Mouse (Mus musculus) heart, embryonic 12.5 days (tissue): Measurements from ENCODE around the gene Rbm42. TPM values are rescaled to one million over a fixed set of nuclear protein-coding genes. Genes with fewer than 3 reads are reported as not detected.

Source experiments
- ATAC-seq: fragments of 200-750 bp; cut with Nextera tagmentation; 2 replicates; pipeline ENCODE4 v1.8.0; 2017; ENCODE audit warnings: moderate TSS enrichment, moderate library complexity; ENCODE audit not compliant: insufficient number of reproducible peaks, low FRiP score
- H3K27ac ChIP-seq: fragments of 300-500 bp; sonication (generic); 2 replicates; pipeline ENCODE4 v1.5.1; 2016; ENCODE audit warnings: mild to moderate bottlenecking, moderate library complexity; ENCODE audit not compliant: poor library complexity, severe bottlenecking
- H3K27me3 ChIP-seq: fragments of 300-500 bp; sonication (generic); replicated peaks from 2 replicates; pipeline ENCODE4 v1.6.1; 2016; ENCODE audit warnings: mild to moderate bottlenecking, moderate library complexity
- H3K36me3 ChIP-seq: fragments of 300-500 bp; sonication (generic); 2 replicates; pipeline ENCODE4 v1.6.1; 2016; ENCODE audit warnings: mild to moderate bottlenecking, moderate library complexity
- H3K4me1 ChIP-seq: fragments of 300-500 bp; sonication (generic); replicated peaks from 2 replicates; pipeline ENCODE4 v1.6.1; 2016; ENCODE audit warnings: mild to moderate bottlenecking
- H3K4me2 ChIP-seq: fragments of 300-500 bp; sonication (generic); 2 replicates; pipeline ENCODE4 v1.6.1; 2016; ENCODE audit warnings: mild to moderate bottlenecking, moderate library complexity
- H3K4me3 ChIP-seq: fragments of 300-500 bp; sonication (generic); 2 replicates; pipeline ENCODE4 v1.5.1; 2016; ENCODE audit warnings: mild to moderate bottlenecking
- H3K9ac ChIP-seq: fragments of 300-500 bp; sonication (generic); 2 replicates; pipeline ENCODE4 v1.6.1; 2016; ENCODE audit warnings: mild to moderate bottlenecking, moderate library complexity
- H3K9me3 ChIP-seq: fragments of 300-500 bp; sonication (generic); replicated peaks from 2 replicates; pipeline ENCODE4 v1.6.1; 2016; ENCODE audit warnings: mild to moderate bottlenecking, moderate library complexity
- WGBS: fragments of 180-500 bp; shearing (Covaris S2); methylation state at CpG from one replicate; pipeline ENCODE4 v1.1.7; 2016; 5-methylcytosine and 5-hydroxymethylcytosine counted together
- polyA plus RNA-seq: library from polyadenylated mRNA; unstranded; fragments of >200 nt; fragmentation: Nextera tagmentation; extraction: Ambion mirVana; gene quantifications from 2 replicates; pipeline ENCODE4 v1.2.1, GENCODE M21; 2016

The Rbm42 gene
- polyA plus RNA-seq, 1 experiment from 2014 or later, result 96.5 TPM

DNA sequence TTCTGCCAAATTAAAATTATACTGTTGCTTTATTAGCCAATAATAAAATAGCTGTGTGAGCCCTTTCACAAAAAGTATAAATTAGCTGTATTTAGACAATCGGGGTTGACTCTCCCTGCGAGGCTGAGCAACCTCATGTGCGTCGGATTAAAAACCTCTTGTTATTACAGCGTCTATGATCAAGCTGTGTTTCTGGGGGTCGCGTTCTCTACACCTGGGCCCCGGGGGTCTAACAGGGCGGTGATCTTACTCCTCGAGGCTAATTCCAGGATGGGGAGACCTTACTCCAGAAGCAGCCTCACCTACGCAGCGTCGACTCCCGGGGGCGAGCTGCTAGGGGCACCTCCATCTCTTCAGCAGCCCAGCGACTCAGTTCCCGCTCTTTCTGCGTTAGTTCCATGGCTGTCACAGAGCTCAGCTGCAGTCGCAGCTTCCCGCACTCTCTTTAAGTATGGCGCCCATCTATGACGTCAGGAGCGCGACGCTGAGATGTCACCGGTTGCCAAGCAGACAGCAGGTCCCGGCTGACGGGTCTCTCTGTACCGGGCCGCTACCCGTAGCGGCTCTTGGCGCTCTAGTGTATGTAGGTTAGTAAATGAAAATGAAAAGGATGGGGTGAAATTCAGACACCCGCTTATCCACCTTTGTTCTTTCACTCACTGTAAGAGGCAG, 14.5 kb upstream of the Rbm42 start, which contains the start of gene Haus5:
Haus5 (minus strand) TSS at position 466 of the 672 bp plus-strand sequence.
- H3K27ac ChIP-seq, result peak within 1 kb of the TSS; percentile 56
- no peaks in the 10 kb centered on the region for H3K9me3 ChIP-seq
- WGBS, result under 1% methylated on average over 34 of the region's 34 CpGs

DNA sequence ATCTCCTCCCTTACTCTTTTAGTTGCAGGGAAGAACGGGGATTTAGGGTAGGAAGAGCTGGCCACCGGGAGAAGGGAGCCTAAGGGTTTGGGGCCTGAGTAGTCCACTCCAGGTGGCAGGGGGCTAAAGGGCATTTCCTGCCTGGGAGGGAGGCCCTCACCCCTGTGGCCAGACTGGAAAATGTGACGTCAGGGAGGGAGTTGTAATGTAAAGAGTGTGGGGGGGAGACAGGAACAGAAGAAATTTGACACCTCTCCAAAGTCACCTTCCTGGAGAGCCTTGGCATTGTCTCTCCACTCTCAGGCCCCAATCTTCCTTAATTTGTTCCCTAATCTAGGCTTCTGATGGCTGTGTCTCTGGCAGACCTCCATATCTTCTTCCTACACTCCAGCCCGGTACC, 11.0 kb downstream of the Rbm42 start:
- H3K36me3 ChIP-seq, result peaks cover 42% of the 10 kb centered on the region
- H3K4me1 ChIP-seq, result peaks cover 30% of the 10 kb centered on the region
- peaks cover 19% of the 10 kb centered on the region for H3K27me3 ChIP-seq
- H3K4me2 ChIP-seq, result no peak overlapping the region
- WGBS, result 4% methylated on average over 4 of the region's 4 CpGs
- no peak overlapping the region for H3K9ac ChIP-seq
- no peak overlapping the region for H3K4me3 ChIP-seq
- peak overlapping the region; percentile 55 for H3K27ac ChIP-seq
- 0 out of 2 replicates have a peak, but pooled peaks have one; percentile 16 for ATAC-seq
- H3K9me3 ChIP-seq, result no peaks in the 10 kb centered on the region

More for the DNA sequence above, 14.5 kb upstream of the Rbm42 start, which contains the start of gene Haus5:
- Histone ChIP-seq H3K4me1 (0 out of 2 replicates have a peak, but pooled peaks cover 8% of the 10 kb centered on the region), H3K9ac (peak within 1 kb of the TSS; percentile 93), H3K4me3 (peak within 1 kb of the TSS; percentile 95), H3K27me3 (no peaks in the 10 kb centered on the region; the same call in 1 of the 2 replicates), H3K36me3 (peaks cover 23% of the 10 kb centered on the region), H3K4me2 (peak within 1 kb of the TSS; percentile 94)
- peak; percentile 87 for ATAC-seq

DNA sequence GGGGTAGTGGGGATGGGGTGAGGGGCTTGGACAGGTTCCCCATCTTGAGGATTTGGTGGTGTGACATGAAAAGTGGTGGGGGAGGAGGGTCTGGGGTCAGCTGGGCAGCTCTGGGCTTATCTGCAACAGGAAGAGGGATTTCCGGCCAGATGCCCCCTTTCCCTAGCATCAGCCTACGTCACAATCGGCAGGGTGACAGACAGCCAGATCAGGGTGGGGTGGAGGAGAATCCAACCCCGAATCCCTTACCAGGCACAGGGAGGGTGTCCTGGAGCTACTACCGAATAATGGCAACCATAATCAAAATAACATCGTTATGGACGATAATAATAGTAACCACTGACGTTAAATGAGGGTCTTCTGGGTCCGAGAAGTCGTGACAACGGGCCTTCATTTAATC, 13.7 kb downstream of the Rbm42 start:
- Histone ChIP-seq H3K4me2 (peak overlapping the region; percentile 41), H3K4me1 (peaks cover 35% of the 10 kb centered on the region), H3K9me3 (no peaks in the 10 kb centered on the region), H3K27ac (no peak overlapping the region), H3K36me3 (peaks cover 15% of the 10 kb centered on the region), H3K27me3 (peaks cover 46% of the 10 kb centered on the region), H3K4me3 (no peak overlapping the region), H3K9ac (no peak overlapping the region)
- ATAC-seq, result no peak
- WGBS, result 15% methylated on average over 11 of the region's 11 CpGs

GRCm38 (mm10) chr7:30635752-30636151, 14.4 kb downstream of the Rbm42 start, which contains the start of gene Etv2:
Gene Etv2, minus strand, starts transcription at chr7:30635852.
- Histone ChIP-seq H3K4me3 (peak within 1 kb of the TSS; percentile 19), H3K36me3 (peaks cover 9% of the 10 kb centered on the region), H3K4me1 (peaks cover 35% of the 10 kb centered on the region), H3K27me3 (peaks cover 48% of the 10 kb centered on the region), H3K9ac (peak within 1 kb of the TSS; percentile 1; the same call in 1 of the 2 replicates), H3K4me2 (peak within 1 kb of the TSS; percentile 54), H3K9me3 (no peaks in the 10 kb centered on the region), H3K27ac (no peak within 1 kb of the TSS)
- 5% methylated on average over 5 of the region's 5 CpGs for WGBS
- no peak for ATAC-seq

GRCm38 (mm10) chr7:30634621-30635020, 15.5 kb downstream of the Rbm42 start:
- Histone ChIP-seq H3K4me3 (peak overlapping the region; percentile 19), H3K36me3 (no peaks in the 10 kb centered on the region), H3K9me3 (no peaks in the 10 kb centered on the region), H3K27me3 (peaks cover 52% of the 10 kb centered on the region), H3K4me2 (peak overlapping the region; percentile 54), H3K4me1 (peaks cover 31% of the 10 kb centered on the region), H3K27ac (no peak overlapping the region), H3K9ac (peak overlapping the region; percentile 1; the same call in 1 of the 2 replicates)
- ATAC-seq, result peak; percentile 58; the same call in 1 of the 2 replicates
- under 1% methylated on average over 20 of the region's 20 CpGs for WGBS

- peak overlapping the region; percentile 19 for H3K4me3 ChIP-seq
- peaks cover 24% of the 10 kb centered on the region for H3K4me1 ChIP-seq
- H3K27me3 ChIP-seq, result peaks cover 57% of the 10 kb centered on the region
- no peak overlapping the region for H3K27ac ChIP-seq
- no peaks in the 10 kb centered on the region for H3K9me3 ChIP-seq
- H3K4me2 ChIP-seq, result peak overlapping the region; percentile 54
- WGBS, result 14% methylated on average over 27 of the region's 27 CpGs
- no peaks in the 10 kb centered on the region for H3K36me3 ChIP-seq
- ATAC-seq, result no peak
- H3K9ac ChIP-seq, result peak overlapping the region; percentile 1; the same call in 1 of the 2 replicates
These were observed 16.2 kb downstream of the Rbm42 start for GRCm38 (mm10) chr7:30633762-30634412.

DNA sequence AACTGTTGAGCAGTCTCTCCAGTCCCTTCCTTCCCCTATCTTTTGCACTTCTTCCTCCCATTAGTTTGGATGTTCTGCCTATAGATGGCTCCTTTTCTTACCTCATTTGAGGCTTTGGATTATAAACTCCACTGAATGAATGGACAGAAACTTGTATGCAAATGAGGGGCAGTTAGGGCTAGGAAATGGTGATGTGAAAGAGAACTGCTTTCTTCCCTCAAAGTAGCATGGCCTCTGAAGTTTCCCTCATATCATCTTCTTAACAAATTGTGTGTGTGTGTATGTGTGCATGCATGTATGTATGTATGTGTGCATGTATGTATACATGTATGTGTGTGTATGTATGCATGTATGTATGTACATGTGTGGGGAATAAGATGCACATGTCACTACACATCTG, 21.1 kb downstream of the Rbm42 start:
- Histone ChIP-seq H3K36me3 (peaks cover 7% of the 10 kb centered on the region), H3K4me2 (no peak overlapping the region), H3K27me3 (peaks cover 37% of the 10 kb centered on the region), H3K27ac (no peak overlapping the region), H3K4me1 (peaks cover 16% of the 10 kb centered on the region), H3K9ac (no peak overlapping the region), H3K9me3 (no peaks in the 10 kb centered on the region), H3K4me3 (no peak overlapping the region)
- ATAC-seq, result no peak

GRCm38 (mm10) chr7:30626647-30627046, 23.5 kb downstream of the Rbm42 start:
- Histone ChIP-seq H3K27me3 (peaks cover 14% of the 10 kb centered on the region), H3K9ac (no peak overlapping the region), H3K9me3 (no peaks in the 10 kb centered on the region), H3K36me3 (peaks cover 30% of the 10 kb centered on the region), H3K4me2 (peak overlapping the region; percentile 57; the same call in 1 of the 2 replicates), H3K4me3 (no peak overlapping the region; the same call in 1 of the 2 replicates), H3K27ac (no peak overlapping the region), H3K4me1 (peaks cover 22% of the 10 kb centered on the region)
- ATAC-seq, result no peak
- 77% methylated on average over 5 of the region's 5 CpGs for WGBS

- H3K9ac ChIP-seq, result peak within 1 kb of the TSS; percentile 94
- peak within 1 kb of the TSS; percentile 93 for H3K4me3 ChIP-seq
- peaks cover 37% of the 10 kb centered on the region for H3K36me3 ChIP-seq
- ATAC-seq, result peak; percentile 91
- peak within 1 kb of the TSS; percentile 85 for H3K27ac ChIP-seq
- peaks cover 26% of the 10 kb centered on the region for H3K4me1 ChIP-seq
- H3K9me3 ChIP-seq, result no peaks in the 10 kb centered on the region
- H3K27me3 ChIP-seq, result 0 out of 2 replicates have a peak, but pooled peaks cover 9% of the 10 kb centered on the region
- H3K4me2 ChIP-seq, result peak within 1 kb of the TSS; percentile 90
- WGBS, result 1% methylated on average over 44 of the region's 44 CpGs
These were observed 24.4 kb downstream of the Rbm42 start, which contains the start of gene Cox6b1 for GRCm38 (mm10) chr7:30625530-30626384. Gene Cox6b1, minus strand, starts transcription at chr7:30626151.

- peaks cover 77% of the 10 kb centered on the region for H3K36me3 ChIP-seq
- no peak for ATAC-seq
- H3K27me3 ChIP-seq, result no peaks in the 10 kb centered on the region
- no peaks in the 10 kb centered on the region for H3K9me3 ChIP-seq
- H3K4me1 ChIP-seq, result peaks cover 16% of the 10 kb centered on the region
- 87% methylated on average over 3 of the region's 3 CpGs for WGBS
- no peak overlapping the region for H3K9ac ChIP-seq
- H3K4me2 ChIP-seq, result no peak overlapping the region
- no peak overlapping the region for H3K27ac ChIP-seq
- no peak overlapping the region for H3K4me3 ChIP-seq
These were observed 30.9 kb downstream of the Rbm42 start for GRCm38 (mm10) chr7:30619202-30619601.
